Mouse (Mus musculus) lung, postnatal 10 days (tissue): ENCODE measurements at regions not wholly inside any gene's neighbourhood (a gene's known extent, or its start where the extent isn't known, plus 50 kb on each side); places are given as distances from the start of the nearest gene placed in this dataset.
A peak's percentile ranks its signal among the peaks of the same experiment; 100 is the strongest.

Experiments
- DNase-seq: peaks from one replicate; pipeline ENCODE4 v3.0.0; 2021

- no peak for DNase-seq
Observed at GRCm38 (mm10) chr14:58487836-58488235, 417.5 kb downstream of the Fgf9 start.

GRCm38 (mm10) chr14:58480454-58480853, 410.1 kb downstream of the Fgf9 start:
- DNase-seq, result no peak

- DNase-seq, result no peak
Observed at GRCm38 (mm10) chr14:58470678-58471077, 400.3 kb downstream of the Fgf9 start.

GRCm38 (mm10) chr14:58468451-58468850, 398.1 kb downstream of the Fgf9 start:
- DNase-seq, result no peak

GRCm38 (mm10) chr14:58467856-58468255, 397.5 kb downstream of the Fgf9 start:
- peak; percentile 53 for DNase-seq

GRCm38 (mm10) chr14:58446776-58447354, 376.5 kb downstream of the Fgf9 start:
- no peak for DNase-seq

- no peak for DNase-seq
Observed at GRCm38 (mm10) chr14:58444496-58444895, 374.1 kb downstream of the Fgf9 start.

- DNase-seq, result no peak
Observed at GRCm38 (mm10) chr14:58442501-58442900, 372.2 kb downstream of the Fgf9 start.

GRCm38 (mm10) chr14:58439963-58440362, 369.6 kb downstream of the Fgf9 start:
- no peak for DNase-seq

GRCm38 (mm10) chr14:58436096-58436495, 365.7 kb downstream of the Fgf9 start:
- no peak for DNase-seq

- DNase-seq, result no peak
Observed at GRCm38 (mm10) chr14:58426472-58426871, 356.1 kb downstream of the Fgf9 start.

GRCm38 (mm10) chr14:58421904-58422303, 351.6 kb downstream of the Fgf9 start:
- no peak for DNase-seq

GRCm38 (mm10) chr14:58417545-58417944, 347.2 kb downstream of the Fgf9 start:
- DNase-seq, result no peak

- no peak for DNase-seq
Observed at GRCm38 (mm10) chr14:58392055-58392726, 321.8 kb downstream of the Fgf9 start.

GRCm38 (mm10) chr14:58390741-58391140, 320.4 kb downstream of the Fgf9 start:
- DNase-seq, result peak; percentile 20

- DNase-seq, result no peak
Observed at GRCm38 (mm10) chr14:58387348-58388000, 317.1 kb downstream of the Fgf9 start.

- DNase-seq, result no peak
Observed at GRCm38 (mm10) chr14:58375056-58375455, 304.7 kb downstream of the Fgf9 start.

- DNase-seq, result no peak
Observed at GRCm38 (mm10) chr14:58356824-58357223, 286.5 kb downstream of the Fgf9 start.

GRCm38 (mm10) chr14:58352986-58353385, 282.6 kb downstream of the Fgf9 start:
- peak; percentile 44 for DNase-seq

GRCm38 (mm10) chr14:58336148-58336547, 265.8 kb downstream of the Fgf9 start:
- DNase-seq, result no peak

GRCm38 (mm10) chr14:58323164-58323563, 252.8 kb downstream of the Fgf9 start:
- DNase-seq, result no peak

GRCm38 (mm10) chr14:58322461-58322860, 252.1 kb downstream of the Fgf9 start:
- no peak for DNase-seq

GRCm38 (mm10) chr14:58321875-58322274, 251.5 kb downstream of the Fgf9 start:
- no peak for DNase-seq

GRCm38 (mm10) chr14:58321234-58321633, 250.9 kb downstream of the Fgf9 start:
- DNase-seq, result no peak
